In the genomic region with DNA sequence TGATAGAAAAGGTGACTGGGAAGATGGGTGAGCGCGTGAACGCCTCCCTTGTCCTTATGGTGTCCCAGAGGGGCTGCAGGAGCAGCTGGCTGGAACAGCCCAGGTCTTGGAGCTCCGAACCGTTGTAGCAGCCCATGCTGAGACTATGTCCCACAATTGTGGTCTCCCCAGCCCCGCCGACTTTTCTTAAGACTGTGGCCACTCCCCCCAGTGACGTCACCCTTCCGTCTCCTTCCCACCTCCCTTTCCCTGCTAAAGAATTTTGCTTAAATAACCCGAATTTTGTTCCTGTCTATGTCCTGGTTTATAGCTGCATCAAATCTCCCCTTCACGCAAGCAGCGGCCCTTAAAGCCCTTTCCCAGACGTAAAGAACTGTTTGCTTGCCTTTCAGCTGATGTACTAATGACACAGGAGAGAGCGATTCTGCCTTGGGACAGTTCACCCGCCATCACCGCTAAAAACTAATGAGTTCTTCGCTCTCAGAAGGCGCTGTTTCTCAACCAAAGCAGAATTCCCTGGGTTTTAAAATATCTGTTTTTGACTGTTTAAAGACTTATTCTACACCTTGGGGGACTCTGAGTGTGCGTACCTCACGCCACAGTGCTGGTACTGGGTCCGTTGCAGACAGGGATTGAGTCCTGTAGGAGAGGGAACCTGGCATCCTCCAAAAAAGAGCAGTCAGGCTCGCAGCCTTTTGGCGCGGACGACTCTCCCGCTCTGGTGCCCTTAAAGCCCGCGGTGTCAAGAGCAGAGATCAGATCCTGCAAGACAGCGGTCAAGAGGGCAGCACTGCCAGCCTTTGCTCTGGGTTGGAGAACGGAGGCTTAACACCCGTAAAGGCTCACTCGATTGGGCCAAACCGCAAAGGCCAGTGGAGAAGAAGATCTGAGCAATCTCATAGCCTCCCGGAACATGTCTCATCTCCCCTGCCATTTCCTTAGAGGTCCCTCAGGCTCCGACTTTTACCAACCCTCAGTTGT, we compare ENCODE assay signal across 8 mouse cellular contexts. TPM values are rescaled to one million over a fixed set of nuclear protein-coding genes. Genes with fewer than 3 reads are reported as not detected.
DNase-seq lines count a peak whose midpoint lies in the region; ATAC-seq lines count a peak whose summit lies in the region.

A gene (minus strand): TSS at position 174 of the 981 bp plus-strand sequence.

- H3K9ac ChIP-seq in intestine, embryonic 16.5 days (ENCODE audit: low read depth, low read length): peak within 1 kb of the TSS; percentile 60
- H3K9ac ChIP-seq in liver, embryonic 13.5 days: peak within 1 kb of the TSS; percentile 22

- ATAC-seq in intestine, embryonic 16.5 days: peak; percentile 66
- 0 out of 2 replicates have a peak, but pooled peaks have one; percentile 31 for ATAC-seq in liver, embryonic 13.5 days (ENCODE audit: low read depth)
- peak; percentile 19; the same call in 1 of the 2 replicates for ATAC-seq in monocyte, adult 5-6 weeks (replicated peaks; ENCODE audit: insufficient number of reproducible peaks, low FRiP score, low TSS enrichment, poor library complexity, severe bottlenecking)

- H3K4me2 ChIP-seq in intestine, embryonic 16.5 days (ENCODE audit: low read depth, low read length): peak within 1 kb of the TSS; percentile 97
- peak within 1 kb of the TSS; percentile 71 for H3K4me2 ChIP-seq in liver, embryonic 13.5 days

- peak; percentile 23 for DNase-seq in gastrocnemius, adult 18-20 months (ENCODE audit: low spot score)
- DNase-seq in gastrocnemius, postnatal 25 days: no peak
- peak; percentile 77 for DNase-seq in embryo, embryonic 10 days (ENCODE audit: low spot score)
- DNase-seq in heart, adult 18-20 months: peak; percentile 70 to 82
- no peak for DNase-seq in liver, embryonic 13.5 days
- peak; percentile 67 for DNase-seq in testis, postnatal 10 days (ENCODE audit: low spot score)

- H3K9me3 ChIP-seq in intestine, embryonic 16.5 days (ENCODE audit: control insufficient read depth, low read length): no peaks in the 10 kb centered on the region
- no peaks in the 10 kb centered on the region for H3K9me3 ChIP-seq in liver, embryonic 13.5 days (replicated peaks)

- H3K4me3 ChIP-seq in intestine, embryonic 16.5 days (ENCODE audit: low read length): peak within 1 kb of the TSS; percentile 62
- peak within 1 kb of the TSS; percentile 54 for H3K4me3 ChIP-seq in liver, embryonic 13.5 days (replicated peaks)

- no peak within 1 kb of the TSS for H3K27ac ChIP-seq in intestine, embryonic 16.5 days (ENCODE audit: low read length)
- no peak within 1 kb of the TSS for H3K27ac ChIP-seq in liver, embryonic 13.5 days

- 1% methylated on average over 35 of the region's 35 CpGs for WGBS in intestine, embryonic 16.5 days
- 2% methylated on average over 35 of the region's 35 CpGs for WGBS in liver, embryonic 13.5 days (ENCODE audit: insufficient replicate concordance)

- H3K36me3 ChIP-seq in intestine, embryonic 16.5 days (ENCODE audit: control insufficient read depth, insufficient read depth, low read length): no peaks in the 10 kb centered on the region
- no peaks in the 10 kb centered on the region for H3K36me3 ChIP-seq in liver, embryonic 13.5 days

- peaks cover 14% of the 10 kb centered on the region for H3K4me1 ChIP-seq in intestine, embryonic 16.5 days (ENCODE audit: control insufficient read depth, insufficient read depth, low read length)
- H3K4me1 ChIP-seq in liver, embryonic 13.5 days (replicated peaks): peaks cover 17% of the 10 kb centered on the region

- H3K27me3 ChIP-seq in intestine, embryonic 16.5 days (replicated peaks; ENCODE audit: control insufficient read depth, insufficient read depth, low read length): peaks cover 6% of the 10 kb centered on the region
- H3K27me3 ChIP-seq in liver, embryonic 13.5 days: peaks cover 53% of the 10 kb centered on the region

RNA-seq across cellular contexts. Expression of the gene that starts here (rescaled TPM):
- total RNA-seq in gastrocnemius, adult 18-20 months (2021): not detected
- total RNA-seq in gastrocnemius, postnatal 25 days (2021): not detected
- total RNA-seq in heart, adult 18-20 months (2021): under 1 TPM in 1 of 2 experiments, not detected in 1; 0.25 TPM
- polyA plus RNA-seq in intestine, embryonic 16.5 days (2015; fragmentation: Nextera tagmentation; extraction: Ambion mirVana): 3.6 and 4.0 TPM in 2 replicates
- 0.21 and 0.56 TPM in 2 replicates for polyA plus RNA-seq in liver, embryonic 13.5 days (2015; fragmentation: Nextera tagmentation; extraction: Ambion mirVana)
- not detected in 3 replicates for total RNA-seq in monocyte, adult 5-6 weeks (2017)

Comparison
In these comparisons a context has a peak if more than half of its experiments do, and no peak if none do; other contexts are left out.
1. Peak in DNase-seq in gastrocnemius, adult 18-20 months; RNA of the gene not detected or under 1 TPM.
2. Peak in DNase-seq in heart, adult 18-20 months; RNA of the gene not detected or under 1 TPM.
3. Peak in ATAC-seq, H3K4me3 ChIP-seq, H3K9ac ChIP-seq and H3K4me2 ChIP-seq in liver, embryonic 13.5 days; RNA of the gene not detected or under 1 TPM.
4. Peak in ATAC-seq in monocyte, adult 5-6 weeks; RNA of the gene not detected or under 1 TPM.
5. DNase-seq: peak in embryo, embryonic 10 days (single experiment) and testis, postnatal 10 days (single experiment); none in gastrocnemius, postnatal 25 days (single experiment) and liver, embryonic 13.5 days (single experiment).
6. Peak in every context shown above with its lines, with median percentiles within 50 percentile points of each other: ATAC-seq.